Mouse (Mus musculus) neural tube, embryonic 12.5 days (tissue): ENCODE measurements around the gene Gm14226. TPM values are rescaled to one million over a fixed set of nuclear protein-coding genes. Genes with fewer than 3 reads are reported as not detected.
"Not testable (repeated sequence)": the region's sequence is repeated elsewhere in the genome, so short reads cannot be mapped to it uniquely, and the experiment has no call there.

Experiments
- ATAC-seq: fragments of 200-750 bp; cut with Nextera tagmentation; 2 replicates; pipeline ENCODE4 v1.8.0; 2017; ENCODE audit warnings: low read depth, mild to moderate bottlenecking, moderate TSS enrichment, moderate library complexity; ENCODE audit not compliant: low FRiP score
- H3K27ac ChIP-seq: fragments of 300-500 bp; sonication (generic); 2 replicates; pipeline ENCODE4 v1.5.1; 2016
- H3K27me3 ChIP-seq: fragments of 300-500 bp; sonication (generic); replicated peaks from 2 replicates; pipeline ENCODE4 v1.6.1; 2016; ENCODE audit warnings: mild to moderate bottlenecking
- H3K36me3 ChIP-seq: fragments of 300-500 bp; sonication (generic); 2 replicates; pipeline ENCODE4 v1.6.1; 2016; ENCODE audit warnings: mild to moderate bottlenecking
- H3K4me1 ChIP-seq: fragments of 300-500 bp; sonication (generic); 2 replicates; pipeline ENCODE4 v1.6.1; 2016
- H3K4me2 ChIP-seq: fragments of 300-500 bp; sonication (generic); replicated peaks from 2 replicates; pipeline ENCODE4 v1.6.1; 2016; ENCODE audit warnings: mild to moderate bottlenecking
- H3K4me3 ChIP-seq: fragments of 300-500 bp; sonication (generic); 2 replicates; pipeline ENCODE4 v1.5.1; 2016
- H3K9ac ChIP-seq: fragments of 300-500 bp; sonication (generic); 2 replicates; pipeline ENCODE4 v1.6.1; 2016; ENCODE audit warnings: mild to moderate bottlenecking
- H3K9me3 ChIP-seq: fragments of 300-500 bp; sonication (generic); 2 replicates; pipeline ENCODE4 v1.6.1; 2016; ENCODE audit warnings: mild to moderate bottlenecking
- WGBS: fragments of 180-500 bp; shearing (Covaris S2); methylation state at CpG from one replicate; pipeline ENCODE4 v1.1.7; 2016; 5-methylcytosine and 5-hydroxymethylcytosine counted together
- polyA plus RNA-seq: library from polyadenylated mRNA; unstranded; fragments of >200 nt; fragmentation: Nextera tagmentation; extraction: Ambion mirVana; gene quantifications from 2 replicates; pipeline ENCODE4 v1.2.1, GENCODE M21; 2016

Gene Gm14226
- polyA plus RNA-seq, 1 experiment from 2014 or later, result 0.52 TPM

- ATAC-seq, result peak; percentile 95
- Histone ChIP-seq H3K27me3 (no peaks in the 10 kb centered on the region), H3K36me3 (no peaks in the 10 kb centered on the region), H3K4me2 (peak overlapping the region; percentile 67), H3K4me3 (peak overlapping the region; percentile 44), H3K27ac (peak overlapping the region; percentile 60), H3K9ac (peak overlapping the region; percentile 64), H3K4me1 (peaks cover 7% of the 10 kb centered on the region), H3K9me3 (no peaks in the 10 kb centered on the region)
- under 1% methylated on average over 45 of the region's 45 CpGs for WGBS
These were observed 32.6 kb downstream of the Gm14226 start for GRCm38 (mm10) chr2:155050504-155051236.

DNA sequence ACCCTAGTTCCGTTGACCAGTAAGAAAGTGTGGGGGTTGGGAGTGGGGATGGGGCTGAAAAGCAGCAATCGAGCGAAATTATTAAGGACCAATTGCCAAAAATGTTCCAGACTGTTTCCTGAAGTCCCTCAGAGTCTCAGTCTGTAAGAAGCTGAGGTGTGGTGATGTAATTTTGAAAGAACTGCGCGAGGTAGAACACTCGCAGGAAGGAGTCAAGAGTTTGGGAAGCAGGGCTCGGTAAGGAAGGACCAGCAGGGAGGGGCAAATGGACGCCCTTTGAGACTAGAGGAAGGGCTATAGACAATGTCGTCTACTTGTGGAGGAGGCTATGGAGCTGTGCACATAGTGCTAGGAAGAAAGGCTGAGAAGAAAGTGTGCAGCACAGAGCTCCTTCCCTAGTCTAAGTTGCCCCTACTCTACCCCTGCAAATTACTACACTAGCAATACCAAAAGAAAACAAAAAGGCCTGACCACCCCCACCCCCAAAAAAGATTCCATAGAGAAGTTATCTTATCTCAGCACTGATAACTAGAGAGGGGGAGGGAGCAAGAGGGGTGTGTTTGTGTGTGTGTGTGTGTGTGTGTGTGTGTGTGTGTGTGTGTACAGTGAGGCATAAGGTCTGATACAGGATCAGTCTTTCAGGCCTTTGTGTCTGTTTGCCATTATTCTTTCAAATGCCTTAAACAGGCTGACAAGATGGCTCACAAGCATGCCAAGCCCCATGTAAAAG, 33.7 kb downstream of the Gm14226 start:
- ATAC-seq, result no peak
- Histone ChIP-seq H3K4me3 (no peak overlapping the region), H3K27ac (no peak overlapping the region), H3K4me1 (peaks cover 7% of the 10 kb centered on the region), H3K4me2 (peak overlapping the region; percentile 67), H3K9me3 (no peaks in the 10 kb centered on the region), H3K9ac (peak overlapping the region; percentile 36; the same call in 1 of the 2 replicates), H3K27me3 (no peaks in the 10 kb centered on the region), H3K36me3 (no peaks in the 10 kb centered on the region)
- WGBS, result 26% methylated on average over 9 of the region's 9 CpGs

DNA sequence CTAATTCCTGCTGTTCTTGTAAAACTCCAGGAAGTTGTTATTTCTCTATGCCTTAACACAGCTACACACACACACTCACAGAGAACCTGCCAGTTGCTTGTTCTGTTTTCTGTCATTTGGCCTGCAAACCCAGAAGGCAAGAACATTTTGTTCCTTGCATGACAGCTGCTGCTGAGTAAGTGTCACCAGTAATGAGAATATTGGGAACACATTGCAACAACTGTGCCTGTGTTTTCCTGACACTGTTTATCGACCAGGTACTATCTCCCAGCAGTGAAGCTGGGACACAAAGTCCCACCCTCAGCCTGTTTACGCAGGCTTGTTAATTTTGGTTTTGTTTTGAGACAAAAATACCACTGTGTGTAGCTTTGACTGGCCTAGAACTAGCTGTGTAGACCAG, 34.6 kb downstream of the Gm14226 start:
- no peak for ATAC-seq
- WGBS, result 80% methylated on average over 2 of the region's 2 CpGs

DNA sequence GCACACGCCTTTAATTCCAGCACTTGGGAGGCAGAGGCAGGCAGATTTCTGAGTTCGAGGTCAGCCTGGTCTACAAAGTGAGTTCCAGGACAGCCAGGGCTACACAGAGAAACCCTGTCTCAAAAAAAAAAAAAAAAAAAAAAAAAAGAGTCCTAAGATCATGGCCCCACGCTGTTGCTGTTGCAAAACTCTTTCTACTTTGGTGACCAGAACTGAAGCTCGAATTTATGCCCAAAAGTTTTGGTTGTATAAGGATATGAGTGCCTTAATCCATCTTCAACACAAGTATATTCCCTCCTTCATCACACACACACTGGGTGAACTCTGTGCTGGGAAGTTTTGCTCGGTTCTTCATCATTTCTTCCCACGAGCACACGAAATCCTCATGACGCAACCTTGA, 35.4 kb downstream of the Gm14226 start:
- H3K27ac ChIP-seq, H3K4me3 ChIP-seq, H3K9me3 ChIP-seq, H3K9ac ChIP-seq, H3K4me2 ChIP-seq, H3K36me3 ChIP-seq, H3K27me3 ChIP-seq, H3K4me1 ChIP-seq, ATAC-seq: not testable (repeated sequence)
- WGBS, result 93% methylated on average over 8 of the region's 8 CpGs

More for the DNA sequence above, 34.6 kb downstream of the Gm14226 start:
- no peak overlapping the region for H3K4me2 ChIP-seq
- no peaks in the 10 kb centered on the region for H3K27me3 ChIP-seq
- no peaks in the 10 kb centered on the region for H3K9me3 ChIP-seq
- no peak overlapping the region for H3K4me3 ChIP-seq
- no peaks in the 10 kb centered on the region for H3K36me3 ChIP-seq
- no peak overlapping the region for H3K9ac ChIP-seq
- H3K4me1 ChIP-seq, result peaks cover 7% of the 10 kb centered on the region
- H3K27ac ChIP-seq, result no peak overlapping the region

- peaks cover 7% of the 10 kb centered on the region for H3K36me3 ChIP-seq
- H3K4me2 ChIP-seq, result no peak overlapping the region
- no peak for ATAC-seq
- no peak overlapping the region for H3K9ac ChIP-seq
- peaks cover 7% of the 10 kb centered on the region for H3K4me1 ChIP-seq
- no peaks in the 10 kb centered on the region for H3K27me3 ChIP-seq
- no peak overlapping the region for H3K4me3 ChIP-seq
- no peak overlapping the region for H3K27ac ChIP-seq
- no peaks in the 10 kb centered on the region for H3K9me3 ChIP-seq
- WGBS, result 83% methylated on average over 3 of the region's 3 CpGs
These were observed 36.6 kb downstream of the Gm14226 start for GRCm38 (mm10) chr2:155054672-155055071.

- H3K27ac ChIP-seq, result no peak overlapping the region
- no peak overlapping the region for H3K9ac ChIP-seq
- 87% methylated on average over 5 of the region's 5 CpGs for WGBS
- H3K27me3 ChIP-seq, result no peaks in the 10 kb centered on the region
- no peaks in the 10 kb centered on the region for H3K9me3 ChIP-seq
- H3K4me3 ChIP-seq, result no peak overlapping the region
- H3K36me3 ChIP-seq, result peaks cover 15% of the 10 kb centered on the region
- no peak overlapping the region for H3K4me2 ChIP-seq
- no peak for ATAC-seq
- no peaks in the 10 kb centered on the region for H3K4me1 ChIP-seq
These were observed 38.1 kb downstream of the Gm14226 start for GRCm38 (mm10) chr2:155056076-155056578.

GRCm38 (mm10) chr2:155057361-155057760, 39.3 kb downstream of the Gm14226 start:
- Histone ChIP-seq H3K4me2 (no peak overlapping the region), H3K27ac (no peak overlapping the region), H3K27me3 (no peaks in the 10 kb centered on the region), H3K4me1 (no peaks in the 10 kb centered on the region), H3K4me3 (no peak overlapping the region), H3K9ac (no peak overlapping the region), H3K36me3 (peaks cover 27% of the 10 kb centered on the region), H3K9me3 (no peaks in the 10 kb centered on the region)
- WGBS, result 63% methylated on average over 1 of the region's 1 CpGs
- ATAC-seq, result no peak

GRCm38 (mm10) chr2:155071027-155071426, 53.0 kb downstream of the Gm14226 start:
- Histone ChIP-seq H3K36me3 (peaks cover 25% of the 10 kb centered on the region), H3K4me3 (no peak overlapping the region), H3K4me1 (peaks cover 24% of the 10 kb centered on the region), H3K9ac (no peak overlapping the region), H3K4me2 (no peak overlapping the region), H3K27me3 (no peaks in the 10 kb centered on the region), H3K27ac (no peak overlapping the region), H3K9me3 (no peaks in the 10 kb centered on the region)
- no peak for ATAC-seq
- WGBS, result 88% methylated on average over 9 of the region's 9 CpGs

DNA sequence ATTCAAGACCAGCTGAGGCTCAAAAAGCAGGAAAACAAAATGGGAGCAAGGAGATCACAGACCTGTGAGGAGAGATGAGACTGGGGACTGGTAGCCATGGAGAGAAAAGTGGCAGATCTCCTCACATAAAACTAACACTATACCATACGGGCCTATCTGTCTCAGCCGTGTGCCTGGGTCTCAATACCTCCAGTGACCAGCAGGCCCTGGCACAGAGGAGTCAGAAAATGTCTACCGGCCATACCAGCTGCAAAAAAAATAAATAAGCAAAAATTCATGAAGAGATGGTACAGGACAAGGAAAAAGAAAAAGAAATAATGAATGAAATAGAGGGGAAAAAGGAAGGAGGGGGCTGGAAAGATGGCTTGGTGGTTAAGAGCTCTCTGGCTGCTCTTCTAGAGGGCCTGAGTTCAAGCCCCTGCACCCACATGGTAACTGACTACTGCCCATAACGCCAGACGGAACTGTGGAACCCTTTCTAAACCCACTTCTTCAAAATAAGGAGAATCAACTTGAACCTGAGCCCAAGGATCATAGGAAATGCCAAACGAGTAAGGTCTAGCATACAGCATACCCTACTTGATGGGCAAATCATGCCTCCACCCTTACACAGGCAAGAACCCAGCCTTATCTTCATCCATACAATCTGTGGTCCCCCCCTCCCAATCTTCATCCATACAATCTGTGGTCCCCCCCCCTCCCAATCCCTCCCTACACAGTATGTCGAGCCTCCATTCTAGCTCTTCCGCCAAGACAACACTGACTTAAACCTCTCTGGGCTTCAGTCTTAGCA, 54.5 kb downstream of the Gm14226 start:
- H3K4me3 ChIP-seq, result no peak overlapping the region
- peak overlapping the region; percentile 80 for H3K4me2 ChIP-seq
- H3K27me3 ChIP-seq, result no peaks in the 10 kb centered on the region
- no peak overlapping the region for H3K9ac ChIP-seq
- no peak for ATAC-seq
- peaks cover 24% of the 10 kb centered on the region for H3K4me1 ChIP-seq
- no peak overlapping the region for H3K27ac ChIP-seq
- WGBS, result 83% methylated on average over 8 of the region's 8 CpGs
- no peaks in the 10 kb centered on the region for H3K9me3 ChIP-seq
- H3K36me3 ChIP-seq, result peaks cover 11% of the 10 kb centered on the region

DNA sequence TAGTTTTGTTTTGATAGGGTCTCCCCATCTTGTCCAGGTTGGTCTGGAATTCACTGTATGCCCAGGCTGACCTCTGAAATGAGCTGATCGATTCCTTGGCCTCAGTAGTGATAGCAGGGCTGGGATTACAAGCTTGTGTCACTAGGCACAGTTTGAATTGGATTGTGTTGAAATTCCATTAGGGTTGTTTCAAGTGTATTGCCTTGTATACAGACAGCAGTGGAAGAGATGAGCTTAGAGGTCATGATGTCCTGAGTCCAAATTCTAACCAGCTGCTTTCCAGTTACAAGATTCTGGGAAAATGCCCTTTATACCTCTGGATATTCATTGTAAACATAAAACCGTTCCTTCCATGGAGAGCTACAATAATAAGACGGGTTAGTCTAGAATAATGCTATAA, 55.3 kb downstream of the Gm14226 start:
- Histone ChIP-seq H3K4me2 (peak overlapping the region; percentile 80), H3K4me3 (peak overlapping the region; percentile 67), H3K27me3 (no peaks in the 10 kb centered on the region), H3K4me1 (peaks cover 24% of the 10 kb centered on the region), H3K9me3 (no peaks in the 10 kb centered on the region), H3K36me3 (peaks cover 3% of the 10 kb centered on the region; the same call in 1 of the 2 replicates), H3K27ac (no peak overlapping the region), H3K9ac (peak overlapping the region; percentile 80)
- ATAC-seq, result no peak; the same call in 1 of the 2 replicates
- WGBS, result 27% methylated on average over 3 of the region's 3 CpGs

DNA sequence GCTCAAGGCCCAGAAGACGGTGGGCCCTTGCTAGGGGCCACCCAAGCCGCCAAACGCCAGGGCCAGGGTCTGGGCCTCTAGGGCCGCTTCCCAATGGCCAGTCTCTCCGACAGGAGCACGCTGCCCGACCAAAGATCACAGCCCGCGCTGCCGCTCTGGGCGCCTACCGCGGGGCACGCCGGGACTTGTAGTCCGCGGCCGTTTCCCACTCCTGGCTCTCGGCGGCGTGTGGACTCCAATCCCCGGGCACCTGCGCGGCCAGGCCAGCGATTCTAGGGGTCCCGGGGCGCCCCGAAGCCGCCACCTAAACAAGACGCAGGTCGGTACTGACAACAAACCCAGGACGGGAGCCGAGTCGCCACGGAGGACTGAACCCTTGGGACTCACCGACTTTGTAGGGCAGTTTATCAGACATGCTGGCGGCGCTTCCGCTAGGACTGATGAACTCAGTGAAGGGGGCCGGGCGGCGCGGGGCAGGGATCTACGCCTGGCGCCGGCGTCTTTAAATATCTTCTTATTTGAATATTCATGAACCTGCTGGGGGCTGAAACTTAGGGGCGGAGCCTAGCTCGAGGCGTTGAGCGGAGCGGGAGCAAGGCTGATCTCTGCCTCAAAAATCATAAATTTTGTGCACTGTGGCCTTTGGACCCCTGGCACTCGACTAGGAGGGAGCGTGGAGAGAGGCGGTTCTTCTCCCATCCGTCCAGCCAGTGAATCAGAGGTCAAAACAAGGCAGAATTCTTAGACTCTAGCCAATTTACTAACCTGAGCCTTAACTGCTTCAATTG, 56.1 kb downstream of the Gm14226 start, which contains the start of gene Ahcy:
Gene Ahcy, minus strand, starts transcription at position 520 of the 788 bp plus-strand sequence.
- ATAC-seq, result peak; percentile 94
- Histone ChIP-seq H3K4me2 (peak within 1 kb of the TSS; percentile 80), H3K4me3 (peak within 1 kb of the TSS; percentile 67), H3K27ac (no peak within 1 kb of the TSS), H3K9me3 (no peaks in the 10 kb centered on the region), H3K36me3 (no peaks in the 10 kb centered on the region), H3K9ac (peak within 1 kb of the TSS; percentile 80), H3K27me3 (no peaks in the 10 kb centered on the region), H3K4me1 (peaks cover 24% of the 10 kb centered on the region)
- under 1% methylated on average over 56 of the region's 56 CpGs for WGBS
